Mouse (Mus musculus) embryonic facial prominence, embryonic 13.5 days (tissue): ENCODE data around the gene Fus. TPM values are rescaled to one million over a fixed set of nuclear protein-coding genes. Genes with fewer than 3 reads are reported as not detected.
"Not testable (repeated sequence)": the region's sequence is repeated elsewhere in the genome, so short reads cannot be mapped to it uniquely, and the experiment has no call there.

Experiments
- ATAC-seq: fragments of 200-750 bp; cut with Nextera tagmentation; 2 replicates; pipeline ENCODE4 v1.8.0; 2017; ENCODE audit warnings: low read depth; ENCODE audit not compliant: insufficient number of reproducible peaks, insufficient read depth, low FRiP score, low TSS enrichment
- H3K27ac ChIP-seq: fragments of 300-500 bp; sonication (generic); 2 replicates; pipeline ENCODE4 v1.5.1; 2015; ENCODE audit warnings: moderate library complexity, mild to moderate bottlenecking, inconsistent platforms
- H3K27me3 ChIP-seq: fragments of 300-500 bp; sonication (generic); 2 replicates; pipeline ENCODE4 v1.6.1; 2015; ENCODE audit warnings: mild to moderate bottlenecking, inconsistent platforms
- H3K36me3 ChIP-seq: fragments of 300-500 bp; sonication (generic); 2 replicates; pipeline ENCODE4 v1.6.1; 2015; ENCODE audit warnings: mild to moderate bottlenecking, inconsistent platforms
- H3K4me1 ChIP-seq: fragments of 300-500 bp; sonication (generic); 2 replicates; pipeline ENCODE4 v1.6.1; 2015; ENCODE audit warnings: inconsistent platforms
- H3K4me2 ChIP-seq: fragments of 300-500 bp; sonication (generic); 2 replicates; pipeline ENCODE4 v1.6.1; 2015; ENCODE audit warnings: moderate library complexity, mild to moderate bottlenecking, inconsistent platforms
- H3K4me3 ChIP-seq: fragments of 300-500 bp; sonication (generic); 2 replicates; pipeline ENCODE4 v1.5.1; 2015; ENCODE audit warnings: mild to moderate bottlenecking, inconsistent platforms
- H3K9ac ChIP-seq: fragments of 300-500 bp; sonication (generic); 2 replicates; pipeline ENCODE4 v1.6.1; 2015; ENCODE audit warnings: mild to moderate bottlenecking, inconsistent platforms
- H3K9me3 ChIP-seq: fragments of 300-500 bp; sonication (generic); 2 replicates; pipeline ENCODE4 v1.6.1; 2016; ENCODE audit warnings: inconsistent platforms
- WGBS: fragments of 180-500 bp; shearing (Covaris S2); methylation state at CpG from one replicate; pipeline ENCODE4 v1.1.7; 2015; ENCODE audit warnings: mixed read lengths; 5-methylcytosine and 5-hydroxymethylcytosine counted together
- polyA plus RNA-seq: library from polyadenylated mRNA; unstranded; fragments of >200 nt; fragmentation: Nextera tagmentation; extraction: Ambion mirVana; gene quantifications from 2 replicates; pipeline ENCODE4 v1.2.1, GENCODE M21; 2015

Gene Fus
- polyA plus RNA-seq, 1 experiment from 2014 or later, result 577 TPM

- peaks cover 22% of the 10 kb centered on the region for H3K36me3 ChIP-seq
- no peak for ATAC-seq
- H3K4me2 ChIP-seq, result peak within 1 kb of the TSS; percentile 60
- H3K4me3 ChIP-seq, result peak within 1 kb of the TSS; percentile 43
- peak within 1 kb of the TSS; percentile 70 for H3K9ac ChIP-seq
- H3K4me1 ChIP-seq, result peaks cover 35% of the 10 kb centered on the region
- peak within 1 kb of the TSS; percentile 22; the same call in 1 of the 2 replicates for H3K27ac ChIP-seq
- 6% methylated on average over 6 of the region's 6 CpGs for WGBS
- H3K9me3 ChIP-seq, result no peaks in the 10 kb centered on the region
- H3K27me3 ChIP-seq, result peaks cover 32% of the 10 kb centered on the region
These were observed 37.3 kb upstream of the Fus start, which contains the start of gene Prss8 for GRCm38 (mm10) chr7:127929923-127930322. Gene Prss8 (minus strand): TSS chr7:127930104.

- Histone ChIP-seq H3K4me1 (peaks cover 30% of the 10 kb centered on the region), H3K27me3 (peaks cover 32% of the 10 kb centered on the region), H3K36me3 (peaks cover 14% of the 10 kb centered on the region), H3K4me2 (no peak overlapping the region), H3K9me3 (no peaks in the 10 kb centered on the region), H3K27ac (no peak overlapping the region), H3K9ac (no peak overlapping the region), H3K4me3 (no peak overlapping the region)
- WGBS, result 70% methylated on average over 5 of the region's 5 CpGs
- ATAC-seq, result no peak
These were observed 36.6 kb upstream of the Fus start for GRCm38 (mm10) chr7:127930636-127931035.

- H3K4me1 ChIP-seq, result peaks cover 38% of the 10 kb centered on the region
- H3K9ac ChIP-seq, result 0 out of 2 replicates have a peak overlapping the region, but pooled peaks have one; percentile 27
- no peak for ATAC-seq
- no peaks in the 10 kb centered on the region for H3K9me3 ChIP-seq
- H3K4me3 ChIP-seq, result no peak overlapping the region
- peaks cover 5% of the 10 kb centered on the region for H3K36me3 ChIP-seq
- H3K27ac ChIP-seq, result peak overlapping the region; percentile 39
- H3K4me2 ChIP-seq, result 0 out of 2 replicates have a peak overlapping the region, but pooled peaks have one; percentile 7
- 26% methylated on average over 13 of the region's 13 CpGs for WGBS
- peaks cover 35% of the 10 kb centered on the region for H3K27me3 ChIP-seq
These were observed 35.7 kb upstream of the Fus start for GRCm38 (mm10) chr7:127931351-127932135.

- Histone ChIP-seq H3K27ac (peak overlapping the region; percentile 39; the same call in 1 of the 2 replicates), H3K27me3 (peaks cover 36% of the 10 kb centered on the region), H3K4me3 (no peak overlapping the region), H3K4me1 (peaks cover 38% of the 10 kb centered on the region), H3K4me2 (peak overlapping the region; percentile 9; the same call in 1 of the 2 replicates), H3K36me3 (no peaks in the 10 kb centered on the region), H3K9me3 (no peaks in the 10 kb centered on the region), H3K9ac (no peak overlapping the region)
- 12% methylated on average over 13 of the region's 13 CpGs for WGBS
- ATAC-seq, result no peak
These were observed 34.8 kb upstream of the Fus start for GRCm38 (mm10) chr7:127932273-127933031.

- WGBS, result 84% methylated on average over 5 of the region's 5 CpGs
- H3K4me1 ChIP-seq, result peaks cover 35% of the 10 kb centered on the region
- no peak for ATAC-seq
These were observed 33.2 kb upstream of the Fus start for GRCm38 (mm10) chr7:127934075-127934474.

GRCm38 (mm10) chr7:127935028-127935722 is 32.1 kb upstream of the Fus start:
- Histone ChIP-seq H3K4me2 (peak overlapping the region; percentile 89), H3K9me3 (no peaks in the 10 kb centered on the region), H3K4me3 (peak overlapping the region; percentile 76), H3K4me1 (peaks cover 28% of the 10 kb centered on the region), H3K36me3 (no peaks in the 10 kb centered on the region), H3K27ac (peak overlapping the region; percentile 83), H3K27me3 (peaks cover 10% of the 10 kb centered on the region), H3K9ac (peak overlapping the region; percentile 85)
- ATAC-seq, result peak; percentile 88
- WGBS, result 6% methylated on average over 32 of the region's 32 CpGs

More at GRCm38 (mm10) chr7:127934075-127934474, 33.2 kb upstream of the Fus start:
- no peaks in the 10 kb centered on the region for H3K9me3 ChIP-seq
- H3K4me3 ChIP-seq, result no peak overlapping the region
- no peaks in the 10 kb centered on the region for H3K36me3 ChIP-seq
- peak overlapping the region; percentile 54; the same call in 1 of the 2 replicates for H3K9ac ChIP-seq
- peaks cover 21% of the 10 kb centered on the region for H3K27me3 ChIP-seq
- 0 out of 2 replicates have a peak overlapping the region, but pooled peaks have one; percentile 89 for H3K4me2 ChIP-seq
- no peak overlapping the region for H3K27ac ChIP-seq

- peak overlapping the region; percentile 85 for H3K9ac ChIP-seq
- H3K4me2 ChIP-seq, result peak overlapping the region; percentile 89
- peak overlapping the region; percentile 83 for H3K27ac ChIP-seq
- under 1% methylated on average over 38 of the region's 38 CpGs for WGBS
- H3K4me3 ChIP-seq, result peak overlapping the region; percentile 76
- H3K9me3 ChIP-seq, result no peaks in the 10 kb centered on the region
- ATAC-seq, result no peak; the same call in 1 of the 2 replicates
- H3K36me3 ChIP-seq, result no peaks in the 10 kb centered on the region
- peaks cover 4% of the 10 kb centered on the region; the same call in 1 of the 2 replicates for H3K27me3 ChIP-seq
- H3K4me1 ChIP-seq, result peaks cover 28% of the 10 kb centered on the region
These were observed 31.5 kb upstream of the Fus start for GRCm38 (mm10) chr7:127935748-127936159.

- H3K36me3 ChIP-seq, result no peaks in the 10 kb centered on the region
- H3K9ac ChIP-seq, result peak overlapping the region; percentile 85
- ATAC-seq, result no peak
- peaks cover 4% of the 10 kb centered on the region; the same call in 1 of the 2 replicates for H3K27me3 ChIP-seq
- 55% methylated on average over 18 of the region's 18 CpGs for WGBS
- no peaks in the 10 kb centered on the region for H3K9me3 ChIP-seq
- H3K4me3 ChIP-seq, result peak overlapping the region; percentile 76
- H3K4me1 ChIP-seq, result peaks cover 25% of the 10 kb centered on the region
- H3K27ac ChIP-seq, result no peak overlapping the region
- H3K4me2 ChIP-seq, result peak overlapping the region; percentile 89
These were observed 30.9 kb upstream of the Fus start for GRCm38 (mm10) chr7:127936216-127936884.

GRCm38 (mm10) chr7:127942097-127942496 is 25.2 kb upstream of the Fus start:
- not testable (repeated sequence) for H3K4me1 ChIP-seq, H3K9me3 ChIP-seq, H3K4me2 ChIP-seq, H3K36me3 ChIP-seq, H3K9ac ChIP-seq, ATAC-seq, H3K4me3 ChIP-seq, H3K27ac ChIP-seq
- peaks cover 39% of the 10 kb centered on the region for H3K27me3 ChIP-seq
- 60% methylated on average over 2 of the region's 2 CpGs for WGBS

GRCm38 (mm10) chr7:127944614-127945013 is 22.6 kb upstream of the Fus start:
- peaks cover 39% of the 10 kb centered on the region for H3K27me3 ChIP-seq
- no peak overlapping the region for H3K27ac ChIP-seq
- H3K4me1 ChIP-seq, result 0 out of 2 replicates have a peak, but pooled peaks cover 4% of the 10 kb centered on the region
- H3K9ac ChIP-seq, result 0 out of 2 replicates have a peak overlapping the region, but pooled peaks have one; percentile 22
- no peaks in the 10 kb centered on the region for H3K36me3 ChIP-seq
- H3K4me2 ChIP-seq, result peak overlapping the region; percentile 39
- H3K4me3 ChIP-seq, result peak overlapping the region; percentile 11
- no peak for ATAC-seq
- no peaks in the 10 kb centered on the region for H3K9me3 ChIP-seq
- 13% methylated on average over 23 of the region's 23 CpGs for WGBS
